Mouse (Mus musculus): ENCODE data around the gene Gm5678. TPM values are rescaled to one million over a fixed set of nuclear protein-coding genes. Genes with fewer than 3 reads are reported as not detected.

Gm5678 gene
- polyA plus RNA-seq, 2 experiments = not detected

DNA sequence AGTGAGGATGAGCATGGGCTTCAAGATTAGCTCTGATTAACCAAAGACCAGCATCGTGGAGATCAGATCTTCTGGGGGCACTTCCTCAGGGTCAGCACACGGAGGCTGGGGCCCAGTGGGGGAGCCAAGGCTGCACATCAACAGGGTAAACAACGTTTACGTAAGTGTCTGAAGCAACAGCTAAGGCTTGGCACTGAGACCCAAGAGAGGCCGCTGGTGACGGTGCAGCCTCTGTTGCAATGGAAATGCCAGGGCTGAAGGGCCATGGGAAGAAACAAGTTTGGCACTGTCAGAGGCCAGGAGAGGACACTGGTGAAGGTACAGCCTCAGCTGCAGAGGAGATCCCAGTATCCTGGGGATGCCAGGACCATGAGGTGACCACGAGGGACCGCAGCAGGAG, 34.5 kb upstream of the Gm5678 start:
- Histone ChIP-seq H3K4me2 (ENCODE audit: low read depth) (no peak overlapping the region), H3K9ac (replicated peaks) (no peak overlapping the region), H3K27ac (no peak overlapping the region), H3K4me1 (replicated peaks; ENCODE audit: control insufficient read depth in 2 of 2, insufficient read depth in 2 of 2, low read length in 1 of 2) (peaks cover 0 to under 1% of the 10 kb centered on the region in 2 experiments; a peak in 1 of 4 replicates), H3K36me3 (replicated peaks; ENCODE audit: control insufficient read depth, insufficient read depth, low read depth) (no peaks in the 10 kb centered on the region; the same call in 1 of the 2 replicates), H3K27me3 (ENCODE audit: control insufficient read depth, insufficient read depth, low read length) (no peaks in the 10 kb centered on the region), H3K4me3 (ENCODE audit: insufficient read depth in 1 of 2, low read depth in 2 of 2, low read length in 2 of 2) (no peak overlapping the region), H3K9me3 (ENCODE audit: control insufficient read depth, low read length) (no peaks in the 10 kb centered on the region)
- TF ChIP-seq CTCF (IDR thresholded peaks at IDR 0.05; ENCODE audit: low read depth) (no peak), EP300 (IDR thresholded peaks at IDR 0.05; ENCODE audit: low read depth) (no peak)
- DNase-seq (ENCODE audit: low read depth in 3 of 3, low spot score in 3 of 3) = no peak
- ATAC-seq (ENCODE audit: insufficient read depth) = no peak
- WGBS (ENCODE audit: insufficient replicate concordance) = 78% methylated on average over 8 of the region's 8 CpGs

DNA sequence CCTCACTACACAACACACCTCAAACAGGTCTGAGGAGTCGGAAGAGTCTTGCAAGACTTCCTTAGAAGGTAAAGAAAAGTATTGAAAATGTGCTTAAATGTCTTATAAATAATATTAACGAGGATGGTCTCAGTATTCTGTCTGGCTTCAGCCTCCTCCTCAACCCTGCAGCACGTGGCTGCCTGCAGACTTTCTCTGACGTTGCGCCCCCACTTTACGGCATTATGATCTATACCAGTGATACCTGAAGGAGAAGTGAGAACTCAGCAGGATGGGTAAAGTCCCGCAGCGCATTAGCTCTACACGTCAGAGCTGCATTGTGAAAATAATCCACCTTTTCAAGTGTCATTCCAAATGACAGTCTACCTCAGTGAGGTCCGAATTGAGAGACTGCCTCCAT, 33.4 kb upstream of the Gm5678 start:
- ATAC-seq (ENCODE audit: insufficient read depth) (no peak), DNase-seq (ENCODE audit: low read depth in 3 of 3, low spot score in 3 of 3) (no peak)
- TF ChIP-seq CTCF (IDR thresholded peaks at IDR 0.05; ENCODE audit: low read depth) (no peak), EP300 (IDR thresholded peaks at IDR 0.05; ENCODE audit: low read depth) (no peak)
- Histone ChIP-seq H3K9me3 (ENCODE audit: control insufficient read depth, low read length) (no peaks in the 10 kb centered on the region), H3K27me3 (ENCODE audit: control insufficient read depth, insufficient read depth, low read length) (no peaks in the 10 kb centered on the region), H3K36me3 (replicated peaks; ENCODE audit: control insufficient read depth, insufficient read depth, low read depth) (no peaks in the 10 kb centered on the region; the same call in 1 of the 2 replicates), H3K27ac (no peak overlapping the region), H3K4me1 (replicated peaks; ENCODE audit: control insufficient read depth in 2 of 2, insufficient read depth in 2 of 2, low read length in 1 of 2) (peaks cover 9 to 11% of the 10 kb centered on the region in 2 experiments), H3K9ac (replicated peaks) (no peak overlapping the region), H3K4me3 (ENCODE audit: insufficient read depth in 1 of 2, low read depth in 2 of 2, low read length in 2 of 2) (no peak overlapping the region), H3K4me2 (ENCODE audit: low read depth) (no peak overlapping the region)
- 78% methylated on average over 10 of the region's 10 CpGs for WGBS (ENCODE audit: insufficient replicate concordance)

DNA sequence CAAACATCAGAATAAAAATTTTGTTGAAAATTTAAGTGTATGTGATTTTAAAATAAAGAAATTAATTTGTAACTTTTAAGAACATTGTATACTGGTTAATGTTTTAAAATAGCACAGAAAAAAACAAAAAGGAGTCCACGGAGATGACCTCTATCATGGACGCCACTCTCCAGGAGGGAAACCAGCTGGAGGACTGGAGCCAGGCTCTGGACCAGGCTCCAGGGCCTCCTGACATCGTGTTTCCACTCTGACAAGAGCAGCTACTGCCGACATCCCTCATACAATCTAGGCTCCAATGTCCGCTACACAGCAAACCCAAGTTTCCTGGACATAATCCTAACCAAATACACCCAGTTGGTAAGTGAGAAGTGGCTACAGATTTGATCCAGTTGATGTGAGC, 32.1 kb upstream of the Gm5678 start:
- H3K27me3 ChIP-seq (ENCODE audit: control insufficient read depth, insufficient read depth, low read length) = no peaks in the 10 kb centered on the region
- no peak overlapping the region for H3K9ac ChIP-seq (replicated peaks)
- H3K4me1 ChIP-seq (replicated peaks; ENCODE audit: control insufficient read depth in 2 of 2, insufficient read depth in 2 of 2, low read length in 1 of 2) = peaks cover 10 to 15% of the 10 kb centered on the region in 2 experiments
- 74% methylated on average over 5 of the region's 5 CpGs for WGBS (ENCODE audit: insufficient replicate concordance)
- no peaks in the 10 kb centered on the region for H3K9me3 ChIP-seq (ENCODE audit: control insufficient read depth, low read length)
- DNase-seq (ENCODE audit: low read depth in 3 of 3, low spot score in 3 of 3) = no peak
- no peak overlapping the region for H3K4me3 ChIP-seq (ENCODE audit: insufficient read depth in 1 of 2, low read depth in 2 of 2, low read length in 2 of 2)
- TF ChIP-seq CTCF (IDR thresholded peaks at IDR 0.05; ENCODE audit: low read depth) = no peak
- TF ChIP-seq EP300 (IDR thresholded peaks at IDR 0.05; ENCODE audit: low read depth) = no peak
- no peak overlapping the region for H3K4me2 ChIP-seq (ENCODE audit: low read depth)
- no peak overlapping the region for H3K27ac ChIP-seq
- ATAC-seq (ENCODE audit: insufficient read depth) = no peak
- H3K36me3 ChIP-seq (replicated peaks; ENCODE audit: control insufficient read depth, insufficient read depth, low read depth) = no peaks in the 10 kb centered on the region; the same call in 1 of the 2 replicates

DNA sequence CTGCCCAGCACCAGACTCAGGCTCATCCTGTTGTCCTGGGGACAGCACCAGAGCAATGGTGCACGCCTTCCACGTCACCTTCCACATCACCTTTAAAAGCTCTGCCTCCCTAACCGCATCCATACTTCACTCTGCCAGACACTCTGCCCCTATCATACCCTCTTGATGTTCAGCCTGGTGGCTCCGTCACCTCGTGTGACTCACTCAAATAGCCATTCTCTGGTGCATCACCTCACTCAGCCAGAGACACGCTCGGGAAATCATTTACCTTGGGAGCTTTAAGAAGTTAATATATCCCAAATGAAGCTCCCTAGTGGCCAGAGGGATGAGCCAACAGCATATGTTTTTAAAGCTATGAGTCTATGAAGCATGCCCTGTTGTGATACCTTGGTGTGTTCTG, 31.1 kb upstream of the Gm5678 start:
- WGBS (ENCODE audit: insufficient replicate concordance) = 69% methylated on average over 7 of the region's 7 CpGs
- H3K4me2 ChIP-seq (ENCODE audit: low read depth) = no peak overlapping the region
- H3K27me3 ChIP-seq (ENCODE audit: control insufficient read depth, insufficient read depth, low read length) = no peaks in the 10 kb centered on the region
- no peak overlapping the region for H3K27ac ChIP-seq
- DNase-seq (ENCODE audit: low read depth in 3 of 3, low spot score in 3 of 3) (no peak), ATAC-seq (ENCODE audit: insufficient read depth) (no peak)
- H3K9ac ChIP-seq (replicated peaks) = no peak overlapping the region
- H3K9me3 ChIP-seq (ENCODE audit: control insufficient read depth, low read length) = no peaks in the 10 kb centered on the region
- H3K4me1 ChIP-seq (replicated peaks; ENCODE audit: control insufficient read depth in 2 of 2, insufficient read depth in 2 of 2, low read length in 1 of 2) = peaks cover 10 to 15% of the 10 kb centered on the region in 2 experiments
- TF ChIP-seq CTCF (IDR thresholded peaks at IDR 0.05; ENCODE audit: low read depth) (no peak), EP300 (IDR thresholded peaks at IDR 0.05; ENCODE audit: low read depth) (no peak)
- no peak overlapping the region for H3K4me3 ChIP-seq (ENCODE audit: insufficient read depth in 1 of 2, low read depth in 2 of 2, low read length in 2 of 2)
- no peaks in the 10 kb centered on the region; the same call in 1 of the 2 replicates for H3K36me3 ChIP-seq (replicated peaks; ENCODE audit: control insufficient read depth, insufficient read depth, low read depth)

DNA sequence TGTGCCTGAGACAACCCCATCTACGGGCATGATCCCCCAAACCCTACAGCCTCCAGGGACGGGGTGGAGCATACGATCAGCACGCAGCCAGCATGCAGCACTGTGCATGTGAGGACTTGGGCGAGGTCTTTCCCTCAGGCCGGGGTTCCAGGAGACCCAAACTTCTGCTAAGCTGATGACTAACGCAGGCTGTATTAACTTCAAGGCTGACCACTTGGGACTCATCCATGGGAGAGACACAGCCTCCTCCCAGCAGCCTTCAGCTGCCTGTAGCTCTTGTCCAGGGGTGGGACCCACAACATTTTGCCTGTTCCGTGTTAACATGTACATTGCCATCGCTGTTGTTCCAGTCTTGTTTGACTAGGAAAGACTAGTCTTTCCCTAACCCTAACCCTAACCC, 30.3 kb upstream of the Gm5678 start:
- Histone ChIP-seq H3K4me1 (replicated peaks; ENCODE audit: control insufficient read depth in 2 of 2, insufficient read depth in 2 of 2, low read length in 1 of 2) (peaks cover 10 to 15% of the 10 kb centered on the region in 2 experiments), H3K27ac (no peak overlapping the region), H3K27me3 (ENCODE audit: control insufficient read depth, insufficient read depth, low read length) (no peaks in the 10 kb centered on the region), H3K9me3 (ENCODE audit: control insufficient read depth, low read length) (no peaks in the 10 kb centered on the region), H3K4me3 (ENCODE audit: insufficient read depth in 1 of 2, low read depth in 2 of 2, low read length in 2 of 2) (no peak overlapping the region), H3K9ac (replicated peaks) (no peak overlapping the region), H3K36me3 (replicated peaks; ENCODE audit: control insufficient read depth, insufficient read depth, low read depth) (no peaks in the 10 kb centered on the region; the same call in 1 of the 2 replicates), H3K4me2 (ENCODE audit: low read depth) (no peak overlapping the region)
- 76% methylated on average over 9 of the region's 9 CpGs for WGBS (ENCODE audit: insufficient replicate concordance)
- TF ChIP-seq EP300 (IDR thresholded peaks at IDR 0.05; ENCODE audit: low read depth) (no peak), CTCF (IDR thresholded peaks at IDR 0.05; ENCODE audit: low read depth) (no peak)
- ATAC-seq (ENCODE audit: insufficient read depth) = no peak
- DNase-seq (ENCODE audit: low read depth in 3 of 3, low spot score in 3 of 3) = no peak

Data from liver, embryonic 14.5 days (tissue).